Mouse (Mus musculus) erythroblast, embryonic 14.5 days (primary cell): ENCODE data around the gene Tut4. TPM values are rescaled to one million over a fixed set of nuclear protein-coding genes. Genes with fewer than 3 reads are reported as not detected.
A peak's percentile ranks its signal among the peaks of the same experiment; 100 is the strongest.

Source experiments
- H3K27me3 ChIP-seq: 2 replicates; pipeline ENCODE4 v1.6.1; 2012; ENCODE audit warnings: inconsistent platforms; ENCODE audit not compliant: control insufficient read depth
- H3K36me3 ChIP-seq: 2 replicates; pipeline ENCODE4 v1.6.1; 2012; ENCODE audit warnings: mild to moderate bottlenecking, inconsistent platforms; ENCODE audit not compliant: control insufficient read depth
- H3K4me1 ChIP-seq: 2 replicates; pipeline ENCODE4 v1.6.1; 2012; ENCODE audit warnings: inconsistent platforms; ENCODE audit not compliant: control insufficient read depth
- H3K4me3 ChIP-seq: replicated peaks from 2 replicates; pipeline ENCODE3; 2012; ENCODE audit warnings: moderate library complexity, mild to moderate bottlenecking, inconsistent platforms
- H3K9me3 ChIP-seq: 2 replicates; pipeline ENCODE4 v1.6.1; 2012; ENCODE audit warnings: low read length, inconsistent platforms, mixed read lengths; ENCODE audit not compliant: control insufficient read depth
- GATA1 ChIP-seq: IDR thresholded peaks from 2 replicates; pipeline ENCODE4 v1.6.1; 2012; ENCODE audit warnings: low read length, inconsistent platforms, mixed read lengths
- TAL1 ChIP-seq: IDR thresholded peaks from 3 replicates; pipeline ENCODE4 v1.6.1; 2012; ENCODE audit warnings: low read length, inconsistent platforms, mixed read lengths
- polyA plus RNA-seq: library from polyadenylated mRNA; stranded (reverse); fragments of >175 nt; gene quantifications from 2 replicates; pipeline ENCODE4 v1.2.3, GENCODE M21; 2012

Tut4 gene
- polyA plus RNA-seq, 1 experiment, result 1.2 TPM

DNA sequence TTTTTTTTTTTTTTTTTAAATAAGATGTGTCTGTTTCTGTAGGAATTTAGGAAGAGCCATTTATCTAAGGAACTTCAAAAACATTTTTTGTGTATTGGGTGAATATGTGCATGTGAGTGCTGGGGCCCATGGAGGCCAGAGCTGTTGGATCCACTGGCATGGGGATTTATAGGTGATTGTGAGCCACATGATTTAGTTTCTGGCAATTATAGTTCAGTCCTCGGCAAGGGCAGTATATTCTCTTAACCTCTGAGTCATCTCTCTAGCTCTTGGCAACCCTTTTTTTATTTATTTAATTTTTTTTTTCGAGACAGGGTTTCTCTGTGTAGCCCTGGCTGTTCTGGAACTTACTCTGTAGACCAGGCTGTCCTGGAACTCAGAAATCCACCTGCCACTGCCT, 14.4 kb downstream of the Tut4 start:
- Histone ChIP-seq H3K27me3 (no peaks in the 10 kb centered on the region), H3K4me3 (no peak overlapping the region), H3K36me3 (no peaks in the 10 kb centered on the region), H3K4me1 (no peaks in the 10 kb centered on the region), H3K9me3 (no peaks in the 10 kb centered on the region)
- no peak for TF ChIP-seq TAL1
- TF ChIP-seq GATA1, result no peak

DNA sequence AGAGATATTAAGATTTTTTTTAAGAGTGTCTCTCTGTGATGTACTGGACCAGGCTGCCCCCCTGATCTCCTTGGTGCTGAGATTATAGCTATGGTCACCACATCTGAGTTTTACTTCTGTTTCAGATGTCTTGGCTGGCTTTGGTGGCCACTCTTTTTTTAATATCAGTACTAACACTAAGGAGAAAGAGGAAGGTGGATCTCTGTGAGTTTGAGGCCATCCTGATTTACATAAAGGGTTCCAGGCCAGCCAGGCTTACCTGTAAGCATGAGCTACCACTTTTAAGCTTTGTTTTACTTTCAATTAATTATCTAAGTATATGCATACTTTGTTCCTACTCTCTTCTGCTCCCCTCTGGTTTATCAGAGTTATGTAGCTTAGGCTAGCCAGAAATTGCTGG, 23.6 kb downstream of the Tut4 start:
- TF ChIP-seq TAL1 (no peak), GATA1 (no peak)
- Histone ChIP-seq H3K36me3 (peaks cover 27% of the 10 kb centered on the region), H3K9me3 (no peaks in the 10 kb centered on the region), H3K4me3 (no peak overlapping the region), H3K27me3 (no peaks in the 10 kb centered on the region), H3K4me1 (no peaks in the 10 kb centered on the region)

DNA sequence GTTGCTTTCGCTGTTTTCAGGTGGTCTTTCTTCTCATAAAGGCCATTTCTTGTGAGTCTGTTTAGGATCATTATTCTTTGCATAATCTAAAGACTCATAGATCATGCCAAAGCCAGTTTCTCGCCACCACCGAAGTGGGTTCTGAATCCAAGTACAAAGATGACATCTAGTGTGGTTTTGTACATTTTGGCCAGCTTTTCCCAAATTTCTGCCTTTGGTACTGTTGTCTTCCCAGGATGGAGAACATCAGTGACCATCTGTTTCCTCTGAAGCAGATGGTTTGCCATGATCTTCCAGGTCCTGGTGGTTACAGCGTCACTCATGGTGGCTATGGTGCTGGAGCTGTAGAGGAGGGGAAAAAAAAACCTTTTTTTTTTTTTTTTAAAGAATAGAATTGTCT, 25.0 kb downstream of the Tut4 start:
- peaks cover 34% of the 10 kb centered on the region for H3K36me3 ChIP-seq

GRCm38 (mm10) chr4:108503023-108503422, 43.8 kb downstream of the Tut4 start:
- Histone ChIP-seq H3K27me3 (no peaks in the 10 kb centered on the region), H3K9me3 (no peaks in the 10 kb centered on the region), H3K4me3 (no peak overlapping the region), H3K4me1 (no peaks in the 10 kb centered on the region), H3K36me3 (peaks cover 41% of the 10 kb centered on the region)
- TF ChIP-seq TAL1 (no peak), GATA1 (no peak)

More for the DNA sequence above, 25.0 kb downstream of the Tut4 start:
- Histone ChIP-seq H3K4me3 (no peak overlapping the region), H3K9me3 (no peaks in the 10 kb centered on the region), H3K4me1 (no peaks in the 10 kb centered on the region), H3K27me3 (no peaks in the 10 kb centered on the region)
- TF ChIP-seq TAL1 (no peak), GATA1 (no peak)

GRCm38 (mm10) chr4:108539701-108540100, 80.5 kb downstream of the Tut4 start:
- no peaks in the 10 kb centered on the region for H3K9me3 ChIP-seq

DNA sequence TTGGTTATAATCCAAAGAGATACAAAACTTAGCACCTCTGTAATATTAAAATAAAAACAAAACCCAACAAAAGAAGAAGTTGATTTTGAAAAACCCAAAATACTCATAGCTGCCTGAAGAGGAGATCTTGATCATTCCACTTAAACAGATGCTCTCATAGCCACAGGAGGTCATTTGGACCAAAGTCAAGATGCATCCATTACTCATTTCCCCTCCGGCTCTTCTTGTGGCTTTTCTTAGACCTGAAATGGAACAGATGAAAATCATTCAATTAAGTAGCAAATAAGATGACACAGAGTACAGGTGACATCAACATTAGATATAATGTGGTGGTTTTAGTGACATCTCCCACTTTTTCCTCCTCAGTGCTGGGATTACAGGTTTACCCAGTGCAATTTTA, 105.8 kb downstream of the Tut4 start:
- Histone ChIP-seq H3K27me3 (no peaks in the 10 kb centered on the region), H3K4me3 (no peak overlapping the region), H3K4me1 (no peaks in the 10 kb centered on the region), H3K9me3 (no peaks in the 10 kb centered on the region), H3K36me3 (peaks cover 100% of the 10 kb centered on the region)
- TF ChIP-seq GATA1 (no peak), TAL1 (no peak)

More at GRCm38 (mm10) chr4:108539701-108540100, 80.5 kb downstream of the Tut4 start:
- no peaks in the 10 kb centered on the region for H3K4me1 ChIP-seq
- no peak overlapping the region for H3K4me3 ChIP-seq
- TF ChIP-seq GATA1, result no peak
- TF ChIP-seq TAL1, result no peak
- peaks cover 12% of the 10 kb centered on the region for H3K36me3 ChIP-seq
- no peaks in the 10 kb centered on the region for H3K27me3 ChIP-seq

GRCm38 (mm10) chr4:108572644-108573043, 113.4 kb downstream of the Tut4 start:
- Histone ChIP-seq H3K9me3 (no peaks in the 10 kb centered on the region), H3K4me1 (peaks cover 6% of the 10 kb centered on the region), H3K36me3 (peaks cover 89% of the 10 kb centered on the region), H3K27me3 (no peaks in the 10 kb centered on the region), H3K4me3 (no peak overlapping the region)
- TF ChIP-seq TAL1 (no peak), GATA1 (no peak)

DNA sequence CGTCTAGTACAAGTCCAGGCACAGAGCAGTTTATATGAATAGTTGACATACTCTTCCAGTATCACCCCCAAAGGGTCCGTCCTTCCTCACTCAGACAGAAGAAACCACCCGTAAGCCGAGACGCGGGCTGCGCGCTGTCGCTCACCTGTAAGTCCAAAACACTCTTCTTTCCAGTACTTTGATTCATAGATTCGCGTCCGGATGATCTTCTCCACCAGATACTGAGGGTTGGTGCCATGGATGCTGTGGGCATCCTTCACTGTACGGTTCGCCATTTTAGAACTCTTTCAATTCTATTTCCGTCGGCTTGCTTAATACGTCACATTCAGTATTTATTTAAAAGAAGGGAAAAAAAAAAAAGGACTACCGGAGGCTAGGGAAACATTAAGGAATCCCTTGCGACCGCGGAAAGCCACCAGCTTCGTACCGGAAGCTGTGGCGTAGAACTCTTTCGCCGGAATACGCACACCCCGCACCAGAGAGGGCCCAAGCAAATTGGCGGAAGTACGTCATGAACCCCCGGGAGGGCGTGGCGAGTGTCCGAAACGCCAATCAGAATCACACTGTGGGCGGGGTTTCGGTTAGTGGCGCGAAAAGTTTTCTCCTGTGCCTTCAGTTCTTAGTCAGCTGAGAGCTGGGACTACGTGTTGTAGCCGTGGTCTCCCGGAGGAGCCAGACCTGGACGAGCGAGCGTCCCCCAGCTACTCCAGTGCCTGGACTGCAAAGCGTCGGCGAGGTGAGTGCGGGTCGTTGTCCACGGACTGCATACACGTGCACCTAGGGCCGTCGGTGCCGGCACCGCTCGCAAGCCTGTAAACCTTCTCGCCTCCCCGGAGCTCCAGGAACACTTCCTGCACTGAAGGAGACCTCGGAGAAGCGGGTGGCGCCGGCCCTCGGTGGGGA, 119.9 kb downstream of the Tut4 start, which contains the start of the genes Prpf38a and Orc1:
TSS of gene Prpf38a (minus strand) at position 497 of the 903 bp plus-strand sequence.
TSS of gene Orc1 (plus strand) at position 584 of the 903 bp plus-strand sequence.
- TF ChIP-seq TAL1 (no peak), GATA1 (no peak)
- Histone ChIP-seq H3K9me3 (peaks cover 10% of the 10 kb centered on the region), H3K4me3 (peak within 1 kb of the TSS; percentile 98), H3K27me3 (no peaks in the 10 kb centered on the region), H3K4me1 (peaks cover 44% of the 10 kb centered on the region), H3K36me3 (peaks cover 63% of the 10 kb centered on the region)

DNA sequence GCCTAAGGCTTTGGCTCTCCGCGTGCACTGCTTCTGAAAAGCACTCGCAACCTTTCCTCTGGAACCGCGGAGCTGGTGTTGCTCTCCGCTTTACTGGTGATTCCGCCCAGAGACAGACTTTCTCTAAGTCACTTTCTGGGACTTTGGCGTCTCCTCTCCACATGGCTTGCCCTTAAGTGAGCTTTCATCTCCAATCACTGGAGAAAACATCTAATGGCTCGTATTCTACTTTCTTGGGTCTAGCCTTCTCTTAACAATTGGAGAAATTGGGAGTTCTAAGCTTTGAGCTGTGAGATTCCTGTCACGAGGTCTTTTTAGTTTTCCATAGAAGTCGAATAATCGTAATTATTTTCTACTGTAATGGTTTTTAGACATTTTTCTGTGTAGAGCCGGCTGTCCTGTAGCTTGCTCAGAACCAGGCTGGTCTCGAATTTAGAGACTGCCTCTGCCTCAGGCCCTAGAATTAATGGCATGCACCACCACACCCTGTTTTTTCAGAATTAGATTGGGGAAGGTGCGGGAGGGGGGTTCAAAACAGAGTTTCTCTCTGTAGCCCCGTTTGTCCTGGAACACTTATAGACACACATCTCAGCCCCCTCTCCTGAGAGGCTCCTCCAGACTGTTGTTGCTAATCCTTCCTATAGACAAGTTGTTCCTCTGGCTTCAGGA, 120.7 kb downstream of the Tut4 start:
- H3K27me3 ChIP-seq, result no peaks in the 10 kb centered on the region
- H3K9me3 ChIP-seq, result peaks cover 10% of the 10 kb centered on the region
- peaks cover 61% of the 10 kb centered on the region for H3K36me3 ChIP-seq
- no peak for TF ChIP-seq GATA1
- no peak for TF ChIP-seq TAL1
- H3K4me3 ChIP-seq, result peak overlapping the region; percentile 98
- H3K4me1 ChIP-seq, result peaks cover 49% of the 10 kb centered on the region
